ENCODE assay signal across 16 mouse cellular contexts in the genomic region with DNA sequence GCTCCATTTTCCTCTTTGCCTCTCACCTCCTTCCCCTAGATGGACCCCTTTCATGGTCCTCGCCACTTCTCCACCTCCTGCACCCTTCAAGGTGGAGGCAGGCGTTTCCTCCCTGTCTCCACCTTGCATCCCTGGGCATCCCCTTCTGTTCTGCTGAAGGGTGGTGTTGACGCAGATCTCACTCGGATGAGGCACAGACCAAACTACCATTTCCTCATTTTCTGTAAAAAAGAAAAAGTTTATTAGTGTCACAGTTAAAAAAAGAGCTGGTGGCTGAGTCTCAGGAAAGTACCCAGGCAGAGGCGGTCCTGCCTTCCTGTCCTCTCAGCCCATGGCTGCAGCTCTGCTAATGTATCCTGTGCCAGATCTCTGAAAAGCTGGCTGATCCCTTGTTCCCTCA. TPM values are rescaled to one million over a fixed set of nuclear protein-coding genes. Genes with fewer than 3 reads are reported as not detected.
A peak's percentile ranks its signal among the peaks of the same experiment; 100 is the strongest.
DNase-seq lines count a peak whose midpoint lies in the region; ATAC-seq and TF ChIP-seq lines count a peak whose summit lies in the region.
"Had no signal": no experiment of that assay in that cellular context is flagged by ENCODE, and none has a peak within 500 bp of the region (broad histone marks: within the 10 kb centered on the region; RNA-seq: fewer than 3 reads in every experiment).

No protein-coding gene starts in this region.

- TF ChIP-seq POLR2A in bone marrow, adult 2 months (IDR thresholded peaks at IDR 0.05; ENCODE audit: borderline replicate concordance, control insufficient read depth, low read depth, low read length), result no peak

- DNase-seq in heart, postnatal 25 days (ENCODE audit: low spot score), result no peak
- peak; percentile 75 to 80 for DNase-seq in B cell, adult 2 months
- no peak for DNase-seq in liver, embryonic 13.5 days
- DNase-seq in ovary, adult 18-20 months (ENCODE audit: low spot score), result no peak
- DNase-seq in layer of hippocampus, postnatal 10 days (ENCODE audit: low spot score in 2 of 2), result no peak
- no peak for DNase-seq in layer of hippocampus, postnatal 25 days (ENCODE audit: extremely low spot score in 1 of 2, low spot score in 1 of 2)
- DNase-seq: adrenal gland, postnatal 14 days; cerebellum, adult 11 months; kidney, adult 8-10 months; retina, postnatal 1 day had no signal

- H3K9ac ChIP-seq in heart, embryonic 12.5 days, result no peak overlapping the region
- H3K9ac ChIP-seq in liver, embryonic 13.5 days, result peak overlapping the region; percentile 95
- H3K9ac ChIP-seq: limb, embryonic 15.5 days had no signal

- no peak overlapping the region for H3K27ac ChIP-seq in heart, embryonic 12.5 days (ENCODE audit: poor library complexity, severe bottlenecking)
- peak overlapping the region; percentile 61 for H3K27ac ChIP-seq in bone marrow, adult 2 months (ENCODE audit: control insufficient read depth, insufficient read depth, low read depth, low read length, poor library complexity)
- H3K27ac ChIP-seq in liver, embryonic 13.5 days, result peak overlapping the region; percentile 99
- H3K27ac ChIP-seq: limb, embryonic 15.5 days; stomach, postnatal 0 days had no signal

- H3K4me3 ChIP-seq in heart, embryonic 12.5 days, result no peak overlapping the region
- peak overlapping the region; percentile 49 for H3K4me3 ChIP-seq in bone marrow, adult 2 months (replicated peaks; ENCODE audit: control insufficient read depth, low read depth, low read length)
- peak overlapping the region; percentile 80 for H3K4me3 ChIP-seq in liver, embryonic 13.5 days (replicated peaks)
- H3K4me3 ChIP-seq: limb, embryonic 15.5 days had no signal

- no peak for TF ChIP-seq CTCF in bone marrow, adult 2 months (IDR thresholded peaks at IDR 0.05; ENCODE audit: control insufficient read depth, insufficient read depth, low read length)

- ATAC-seq in heart, embryonic 12.5 days (ENCODE audit: insufficient number of reproducible peaks, low FRiP score), result no peak
- no peak for ATAC-seq in liver, embryonic 13.5 days (ENCODE audit: low read depth)

- intact Hi-C loops in heart, postnatal 25 days (cut with DNase I), result no loop called here

- peaks cover 22% of the 10 kb centered on the region for H3K4me1 ChIP-seq in heart, embryonic 12.5 days (replicated peaks)
- peaks cover 9% of the 10 kb centered on the region for H3K4me1 ChIP-seq in bone marrow, adult 2 months (ENCODE audit: control insufficient read depth, insufficient read depth, low read length)
- peaks cover 97% of the 10 kb centered on the region for H3K4me1 ChIP-seq in liver, embryonic 13.5 days (replicated peaks)

- WGBS in heart, embryonic 12.5 days, result 62% methylated on average over 5 of the region's 5 CpGs
- WGBS in bone marrow, adult 2 months, result 16% methylated on average over 5 of the region's 5 CpGs
- 47% methylated on average over 5 of the region's 5 CpGs for WGBS in liver, embryonic 13.5 days (ENCODE audit: insufficient replicate concordance)

- peak overlapping the region; percentile 20; the same call in 1 of the 2 replicates for H3K4me2 ChIP-seq in heart, embryonic 12.5 days
- peak overlapping the region; percentile 81 for H3K4me2 ChIP-seq in liver, embryonic 13.5 days
- H3K4me2 ChIP-seq: limb, embryonic 15.5 days had no signal

- H3K27me3 ChIP-seq in heart, embryonic 12.5 days (replicated peaks), result peaks cover 11% of the 10 kb centered on the region
- no peaks in the 10 kb centered on the region for H3K27me3 ChIP-seq in liver, embryonic 13.5 days
- H3K27me3 ChIP-seq: limb, embryonic 15.5 days had no signal

- H3K36me3 ChIP-seq in heart, embryonic 12.5 days, result no peaks in the 10 kb centered on the region
- peaks cover 47% of the 10 kb centered on the region for H3K36me3 ChIP-seq in liver, embryonic 13.5 days
- H3K36me3 ChIP-seq: limb, embryonic 15.5 days had no signal

- no peaks in the 10 kb centered on the region for H3K9me3 ChIP-seq in heart, embryonic 12.5 days (replicated peaks)
- no peaks in the 10 kb centered on the region for H3K9me3 ChIP-seq in liver, embryonic 13.5 days (replicated peaks)
- H3K9me3 ChIP-seq: limb, embryonic 15.5 days had no signal

RNA-seq across cellular contexts. Expression of gene 6030468B19Rik, which starts 1.7 kb away (rescaled TPM):
- polyA plus RNA-seq in heart, embryonic 12.5 days (2016; fragmentation: Nextera tagmentation; extraction: Ambion mirVana), result 0.71 and 1.7 TPM in 2 replicates
- total RNA-seq in heart, postnatal 25 days (2021), result not detected
- 13.5 and 16.7 TPM in 2 replicates for polyA plus RNA-seq in bone marrow, adult 2 months (2011; ENCODE audit: insufficient read depth, insufficient read length, low replicate concordance, missing spikeins)
- 78.8 and 85.7 TPM in 2 replicates for polyA plus RNA-seq in liver, embryonic 13.5 days (2015; fragmentation: Nextera tagmentation; extraction: Ambion mirVana)
- not detected for total RNA-seq in layer of hippocampus, postnatal 10 days (2021)
- under 1 TPM in 1 of 2 experiments, not detected in 1; 0.35 TPM for total RNA-seq in layer of hippocampus, postnatal 25 days (2021)
- polyA plus RNA-seq: hindbrain, embryonic 11.5 days; stomach, postnatal 0 days; urinary bladder, adult 2 months had no signal

RNA-seq across cellular contexts. Expression of gene Gm20708, which starts 10.3 kb away (rescaled TPM):
- 0.78 and 0.82 TPM in 2 replicates for polyA plus RNA-seq in heart, embryonic 12.5 days (2016; fragmentation: Nextera tagmentation; extraction: Ambion mirVana)
- total RNA-seq in heart, postnatal 25 days (2021), result 1 to 10 TPM in 1 of 2 experiments, under 1 TPM in 1; 0.36 to 1.2 TPM
- 9.5 and 12.3 TPM in 2 replicates for polyA plus RNA-seq in bone marrow, adult 2 months (2011; ENCODE audit: insufficient read depth, insufficient read length, low replicate concordance, missing spikeins)
- 0.30 TPM in 1 of 2 replicates, not detected in the other for polyA plus RNA-seq in liver, embryonic 13.5 days (2015; fragmentation: Nextera tagmentation; extraction: Ambion mirVana)
- 1 to 10 TPM; 3.4 to 3.5 TPM for total RNA-seq in layer of hippocampus, postnatal 10 days (2021)
- total RNA-seq in layer of hippocampus, postnatal 25 days (2021), result 1 to 10 TPM; 1.9 to 3.2 TPM
- polyA plus RNA-seq: urinary bladder, adult 2 months had no signal

RNA-seq across cellular contexts. Expression of gene Syngr2, which starts 10.3 kb away (rescaled TPM):
- polyA plus RNA-seq in heart, embryonic 12.5 days (2016; fragmentation: Nextera tagmentation; extraction: Ambion mirVana), result 68.9 and 69.3 TPM in 2 replicates
- total RNA-seq in heart, postnatal 25 days (2021), result 100 to 1,000 TPM; 109 to 113 TPM
- polyA plus RNA-seq in bone marrow, adult 2 months (2011; ENCODE audit: insufficient read depth, insufficient read length, low replicate concordance, missing spikeins), result 56.0 and 120 TPM in 2 replicates
- polyA plus RNA-seq in liver, embryonic 13.5 days (2015; fragmentation: Nextera tagmentation; extraction: Ambion mirVana), result 50.5 and 55.3 TPM in 2 replicates
- 10 to 100 TPM; 11.3 to 12.3 TPM for total RNA-seq in layer of hippocampus, postnatal 10 days (2021)
- 10 to 100 TPM; 10.8 to 11.1 TPM for total RNA-seq in layer of hippocampus, postnatal 25 days (2021)

RNA-seq across cellular contexts. Expression of gene Tmc6, which starts 17.2 kb away (rescaled TPM):
- 23.8 and 26.5 TPM in 2 replicates for polyA plus RNA-seq in heart, embryonic 12.5 days (2016; fragmentation: Nextera tagmentation; extraction: Ambion mirVana)
- 10 to 100 TPM; 14.4 to 18.8 TPM for total RNA-seq in heart, postnatal 25 days (2021)
- polyA plus RNA-seq in bone marrow, adult 2 months (2011; ENCODE audit: insufficient read depth, insufficient read length, low replicate concordance, missing spikeins), result 129 and 194 TPM in 2 replicates
- 53.0 and 53.7 TPM in 2 replicates for polyA plus RNA-seq in liver, embryonic 13.5 days (2015; fragmentation: Nextera tagmentation; extraction: Ambion mirVana)
- total RNA-seq in layer of hippocampus, postnatal 10 days (2021), result 1 to 10 TPM; 5.5 to 5.9 TPM
- total RNA-seq in layer of hippocampus, postnatal 25 days (2021), result 1 to 10 TPM; 5.3 to 5.5 TPM

RNA-seq across cellular contexts. Expression of gene Tmc8, which starts 17.3 kb away (rescaled TPM):
- 4.0 and 4.1 TPM in 2 replicates for polyA plus RNA-seq in heart, embryonic 12.5 days (2016; fragmentation: Nextera tagmentation; extraction: Ambion mirVana)
- 1 to 10 TPM; 2.9 to 3.4 TPM for total RNA-seq in heart, postnatal 25 days (2021)
- 32.6 and 51.1 TPM in 2 replicates for polyA plus RNA-seq in bone marrow, adult 2 months (2011; ENCODE audit: insufficient read depth, insufficient read length, low replicate concordance, missing spikeins)
- 16.0 and 16.2 TPM in 2 replicates for polyA plus RNA-seq in liver, embryonic 13.5 days (2015; fragmentation: Nextera tagmentation; extraction: Ambion mirVana)
- 1 to 10 TPM in 1 of 2 experiments, under 1 TPM in 1; 0.60 to 1.5 TPM for total RNA-seq in layer of hippocampus, postnatal 10 days (2021)
- under 1 TPM; 0.35 to 0.89 TPM for total RNA-seq in layer of hippocampus, postnatal 25 days (2021)

Comparison
In these comparisons a context has a peak if more than half of its experiments do, and no peak if none do; other contexts are left out.
1. DNase-seq: peak in B cell, adult 2 months (2 of 2); none in heart, postnatal 25 days (single experiment), liver, embryonic 13.5 days (single experiment), ovary, adult 18-20 months (single experiment), layer of hippocampus, postnatal 10 days (0 of 2) and layer of hippocampus, postnatal 25 days (0 of 2).
2. RNA of gene Syngr2, which starts 10.3 kb away (total RNA-seq): 109 to 113 TPM in heart, postnatal 25 days; 11.3 to 12.3 TPM in layer of hippocampus, postnatal 10 days and 10.8 to 11.1 TPM in layer of hippocampus, postnatal 25 days; every median in the first group is over 4 times any median in the second.